27 mouse cellular contexts compared by ENCODE assay signal in genomic region chr17:8870848-8871247, GRCm38 (mm10).
"Had no signal": no experiment of that assay in that cellular context is flagged by ENCODE, and none has a peak within 500 bp of the region (broad histone marks: within the 10 kb centered on the region; RNA-seq: fewer than 3 reads in every experiment).

No protein-coding gene starts in this region.

- ATAC-seq: hindbrain, postnatal 0 days; intestine, embryonic 16.5 days; liver, embryonic 12.5 days had no signal

- H3K27me3 ChIP-seq: hindbrain, embryonic 12.5 days; hindbrain, embryonic 15.5 days; kidney, embryonic 15.5 days; limb, embryonic 13.5 days; limb, embryonic 15.5 days had no signal

- H3K9ac ChIP-seq: heart, embryonic 12.5 days; hindbrain, embryonic 12.5 days; hindbrain, embryonic 15.5 days; kidney, embryonic 15.5 days; limb, embryonic 13.5 days; limb, embryonic 15.5 days; liver, embryonic 12.5 days; liver, embryonic 14.5 days had no signal

- H3K9me3 ChIP-seq: heart, embryonic 10.5 days; heart, embryonic 12.5 days; hindbrain, embryonic 10.5 days; hindbrain, embryonic 12.5 days; hindbrain, embryonic 15.5 days; kidney, embryonic 15.5 days; limb, embryonic 13.5 days; limb, embryonic 15.5 days; liver, embryonic 12.5 days had no signal

- H3K4me3 ChIP-seq: gastrocnemius, adult 2 months; heart, adult 2 months; heart, embryonic 10.5 days; heart, embryonic 12.5 days; hindbrain, embryonic 10.5 days; hindbrain, embryonic 12.5 days; hindbrain, embryonic 15.5 days; kidney, embryonic 15.5 days; limb, embryonic 13.5 days; limb, embryonic 15.5 days; liver, embryonic 12.5 days had no signal

- H3K27ac ChIP-seq: heart, embryonic 10.5 days; hindbrain, embryonic 10.5 days; hindbrain, embryonic 12.5 days; hindbrain, embryonic 15.5 days; hindbrain, postnatal 0 days; kidney, embryonic 15.5 days; kidney, postnatal 0 days; limb, embryonic 13.5 days; limb, embryonic 15.5 days; liver, embryonic 12.5 days; liver, embryonic 14.5 days had no signal

- H3K36me3 ChIP-seq: heart, embryonic 10.5 days; heart, embryonic 12.5 days; hindbrain, embryonic 10.5 days; hindbrain, embryonic 12.5 days; hindbrain, embryonic 15.5 days; kidney, embryonic 15.5 days; limb, embryonic 13.5 days; limb, embryonic 15.5 days; liver, embryonic 12.5 days had no signal

- DNase-seq: gastrocnemius, adult 2 months; gastrocnemius, postnatal 10 days; gastrocnemius, postnatal 25 days; heart, adult 2 months; heart, postnatal 10 days; heart, postnatal 4 days; kidney, adult 11 months; kidney, adult 2 months; kidney, adult 9 months; kidney, postnatal 14 days; kidney, postnatal 36 days; layer of hippocampus, adult 9-11 months; layer of hippocampus, postnatal 36 days; left cerebral cortex, postnatal 4 days had no signal
